Mouse (Mus musculus): ENCODE results near the gene Flt3l.
A peak's percentile ranks its signal among the peaks of the same experiment; 100 is the strongest.
"Not testable (repeated sequence)": the region's sequence is repeated elsewhere in the genome, so short reads cannot be mapped to it uniquely, and the experiment has no call there.

Gene Flt3l

GRCm38 (mm10) chr7:45163735-45164490, 27.7 kb upstream of the Flt3l start, which contains the start of gene Slc17a7:
TSS of gene Slc17a7 (plus strand) at chr7:45163949.
- DNase-seq (ENCODE audit: low read depth, low spot score), result no peak

- no peak for DNase-seq (ENCODE audit: low read depth, low spot score)
Measured at GRCm38 (mm10) chr7:45162996-45163615, 26.9 kb upstream of the Flt3l start.

DNA sequence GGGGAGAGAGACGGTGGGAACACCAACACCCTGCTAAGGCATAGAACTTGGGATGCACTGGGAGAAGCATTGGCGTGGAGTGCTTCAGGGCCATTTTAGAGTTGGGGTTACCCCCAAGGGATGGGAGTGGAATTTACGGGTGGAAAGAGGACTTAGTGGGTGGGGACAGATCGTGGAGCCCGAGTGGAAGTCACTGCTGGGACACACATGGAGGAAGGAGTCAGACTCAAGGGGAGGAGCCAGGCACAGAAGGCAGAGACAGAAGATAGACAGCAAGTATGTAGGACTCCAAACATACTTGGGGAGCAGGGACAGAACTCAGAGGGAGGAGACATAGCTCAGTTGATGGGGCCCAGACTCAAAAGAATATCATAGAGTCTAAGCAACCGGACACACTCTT, 26.3 kb upstream of the Flt3l start:
- no peak for DNase-seq (ENCODE audit: low read depth, low spot score)

DNA sequence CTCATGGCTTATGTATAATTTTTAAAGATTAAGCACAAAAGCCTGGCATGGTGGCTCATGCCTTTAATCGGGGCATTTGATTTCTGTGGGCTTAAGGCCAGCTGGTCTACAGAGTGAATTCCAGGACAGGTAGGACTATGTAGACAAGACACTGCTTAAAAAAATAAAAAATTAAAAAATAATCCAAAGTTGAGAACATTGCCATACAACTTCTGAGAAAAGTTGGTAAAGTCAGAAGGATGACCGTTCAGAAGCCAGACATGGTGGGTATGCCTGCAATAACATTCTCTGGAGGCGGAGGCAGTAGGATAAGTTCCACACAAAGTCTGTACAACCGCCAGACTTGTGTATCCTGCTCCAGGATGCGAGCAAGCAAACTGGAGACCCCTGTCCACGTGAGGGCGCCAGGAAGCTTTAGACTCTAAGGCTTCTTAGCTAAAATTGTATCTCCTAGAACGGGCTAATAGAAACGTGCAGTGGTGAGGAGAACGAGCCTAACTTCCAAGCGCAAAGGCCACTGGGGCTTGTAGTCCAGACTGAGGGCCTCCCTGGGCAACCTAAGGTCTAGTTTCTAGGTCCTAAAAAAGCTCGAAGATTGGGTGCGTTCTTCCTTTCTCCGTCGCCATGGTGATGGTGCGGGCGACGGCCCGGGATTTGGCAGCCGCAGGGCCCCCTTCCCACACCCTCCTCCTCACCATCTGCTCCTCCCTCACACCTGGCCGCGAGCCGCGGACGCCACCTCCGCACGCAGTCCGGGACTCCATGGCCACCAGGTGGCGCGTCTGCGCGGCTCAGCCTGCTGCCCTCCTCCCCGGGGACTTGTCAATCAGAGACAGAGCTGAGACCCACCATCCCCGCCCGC, 25.6 kb upstream of the Flt3l start:
- peak; percentile 97 for DNase-seq (ENCODE audit: low read depth, low spot score)

DNA sequence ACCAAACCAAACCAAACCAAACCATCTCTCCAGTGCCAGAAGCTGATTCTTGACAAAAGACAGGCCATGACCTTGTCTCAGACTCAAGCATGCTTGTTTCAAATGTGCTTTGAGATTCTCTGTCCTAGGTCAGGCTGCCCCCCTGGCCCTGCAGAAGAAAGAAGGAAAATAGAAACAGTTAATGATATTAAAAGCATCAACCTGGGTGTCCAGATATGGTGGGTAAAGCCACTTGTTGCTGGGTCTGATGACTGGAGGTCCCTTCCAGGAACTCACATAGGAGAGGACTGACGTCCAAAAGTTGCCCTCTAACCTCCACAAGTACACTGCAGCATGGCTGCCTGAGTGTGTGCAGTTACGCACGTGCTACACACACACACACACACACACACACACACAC, 24.6 kb upstream of the Flt3l start:
- DNase-seq (ENCODE audit: low read depth, low spot score), result no peak

DNA sequence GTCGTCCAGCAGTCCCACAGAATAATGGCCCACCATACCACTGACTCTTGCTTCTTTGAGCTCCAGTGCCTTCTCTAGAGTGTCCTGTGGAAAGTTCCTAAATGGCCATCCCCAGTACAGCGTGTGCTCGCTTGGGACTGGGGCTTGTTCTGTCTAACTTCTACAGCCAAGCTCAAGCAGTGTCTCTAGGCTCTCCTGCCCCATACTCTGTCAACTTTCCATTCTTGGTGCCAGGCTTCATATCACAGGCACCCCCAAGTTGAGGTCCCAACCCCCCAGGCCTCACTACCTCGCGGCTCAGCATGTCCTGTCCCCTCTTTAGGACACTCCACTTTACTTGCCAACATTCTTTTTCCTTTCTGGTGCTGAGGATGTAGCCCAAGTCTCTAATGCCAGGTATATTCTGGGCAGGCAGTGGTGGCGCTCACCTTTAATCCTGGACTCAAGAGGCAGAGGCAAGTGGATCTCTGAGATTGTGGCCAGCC, 24.1 kb upstream of the Flt3l start:
- DNase-seq (ENCODE audit: low read depth, low spot score), result no peak

- no peak for DNase-seq (ENCODE audit: low read depth, low spot score)
Measured at GRCm38 (mm10) chr7:45158991-45159390, 22.8 kb upstream of the Flt3l start.

DNA sequence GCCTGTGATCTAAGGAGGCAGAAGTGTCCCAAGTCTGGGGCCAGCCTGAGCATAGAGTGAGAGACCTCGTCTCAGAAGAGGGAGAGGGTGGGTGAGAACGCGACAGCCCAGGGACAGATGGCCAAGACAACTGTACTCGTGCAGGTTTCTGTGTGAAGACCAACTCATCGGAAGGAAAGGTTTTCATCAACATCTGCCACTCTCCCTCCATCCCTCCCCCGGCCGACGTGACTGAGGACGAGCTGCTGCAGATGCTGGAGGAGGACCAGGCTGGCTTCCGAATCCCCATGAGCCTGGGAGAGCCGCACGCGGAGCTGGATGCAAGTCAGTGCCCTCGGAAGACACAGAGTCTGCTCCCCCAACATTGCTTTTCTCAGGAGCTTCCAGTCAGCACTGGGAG, 21.2 kb upstream of the Flt3l start:
- peak; percentile 67 for DNase-seq (ENCODE audit: low read depth, low spot score)

DNA sequence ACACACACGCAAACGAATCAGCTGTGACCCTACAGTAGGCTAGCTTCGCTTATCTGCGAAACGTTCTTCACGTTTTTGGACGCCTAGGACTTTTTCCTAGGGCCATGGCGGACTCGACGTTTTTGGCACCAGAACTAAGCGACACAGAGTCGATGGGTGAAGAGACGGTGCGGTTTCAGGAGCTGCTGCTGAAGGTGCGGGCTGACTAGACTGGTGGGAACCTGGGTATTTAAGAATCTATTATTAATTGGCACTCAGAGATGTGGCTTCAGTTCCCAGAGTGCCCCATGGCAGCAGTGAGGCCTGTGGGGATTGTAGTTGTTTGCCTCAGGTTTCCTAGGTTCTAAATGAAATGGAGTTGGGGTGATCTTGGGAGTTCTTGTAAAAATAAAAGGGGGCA, 20.0 kb upstream of the Flt3l start:
- DNase-seq (ENCODE audit: low read depth, low spot score), result no peak

DNA sequence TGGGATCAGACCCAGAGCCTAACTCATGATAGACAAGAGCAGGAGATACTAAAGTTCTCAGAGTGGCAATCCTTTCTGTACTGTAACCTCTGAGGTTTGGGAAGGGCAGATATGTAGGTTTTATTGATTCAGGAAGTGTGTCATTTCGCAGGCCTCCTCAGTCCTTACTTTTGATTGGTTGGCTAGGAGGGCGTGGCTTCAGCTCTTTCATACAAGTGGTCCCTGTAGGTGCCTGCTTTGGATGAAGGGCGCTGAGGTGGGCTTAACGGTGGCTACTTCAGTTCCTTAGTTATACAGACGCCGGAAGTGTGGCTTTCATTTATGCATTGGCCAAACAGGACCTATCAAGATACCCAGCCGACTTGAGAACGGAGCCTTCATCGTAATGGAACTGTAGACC, 19.4 kb upstream of the Flt3l start:
- DNase-seq (ENCODE audit: low read depth, low spot score), result no peak

- no peak for DNase-seq (ENCODE audit: low read depth, low spot score)
Measured at GRCm38 (mm10) chr7:45154993-45155514, 18.8 kb upstream of the Flt3l start.

- peak; percentile 93 for DNase-seq (ENCODE audit: low read depth, low spot score)
Measured at GRCm38 (mm10) chr7:45154096-45154992, 18.1 kb upstream of the Flt3l start, which contains the start of the genes Pih1d1 and Aldh16a1. TSS of gene Pih1d1 (plus strand) at chr7:45154303. TSS of gene Aldh16a1 (minus strand) at chr7:45154584.

DNA sequence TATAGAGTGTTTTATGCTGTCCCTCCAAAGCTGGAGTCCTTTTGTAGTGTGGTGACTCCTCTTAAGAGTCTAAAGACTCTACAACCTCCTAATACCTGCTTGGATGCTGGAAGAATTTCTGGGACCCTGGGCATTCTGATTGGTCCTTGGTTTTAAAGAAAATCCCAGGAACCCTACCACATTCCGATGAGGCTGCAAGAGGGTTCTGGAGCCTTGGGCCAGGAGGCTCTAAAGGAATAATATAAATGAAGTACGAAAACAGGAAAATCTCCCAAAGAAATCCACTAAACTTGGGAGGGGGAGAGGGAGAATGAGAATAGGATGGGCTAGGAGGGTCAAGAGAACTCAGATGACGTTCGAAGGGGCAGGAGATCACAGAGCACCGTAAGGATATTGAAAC, 17.4 kb upstream of the Flt3l start:
- no peak for DNase-seq (ENCODE audit: low read depth, low spot score)

- not testable (repeated sequence) for DNase-seq (ENCODE audit: low read depth, low spot score)
Measured at GRCm38 (mm10) chr7:45153052-45153451, 16.8 kb upstream of the Flt3l start.

DNA sequence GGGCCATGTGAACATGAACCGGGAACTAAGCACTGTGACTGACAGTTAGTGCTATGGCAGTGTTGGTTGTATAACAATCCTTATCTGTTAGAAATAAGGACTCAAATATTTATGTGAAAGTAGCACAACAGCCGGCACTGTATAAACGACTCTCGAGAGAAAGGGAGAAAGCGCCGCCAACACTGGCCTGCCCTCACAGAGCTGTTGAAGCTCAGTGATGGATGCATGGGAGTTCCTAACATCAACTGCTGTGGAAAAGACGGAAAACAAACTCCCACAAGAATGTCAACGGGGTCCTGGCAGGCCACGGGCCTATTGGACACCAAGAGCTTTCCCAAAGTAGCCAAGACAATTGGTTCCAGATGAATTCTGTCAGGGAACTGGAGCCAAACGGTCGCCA, 15.1 kb upstream of the Flt3l start:
- DNase-seq (ENCODE audit: low read depth, low spot score), result no peak

- DNase-seq (ENCODE audit: low read depth, low spot score), result no peak
Measured at GRCm38 (mm10) chr7:45150321-45150720, 14.1 kb upstream of the Flt3l start.

DNA sequence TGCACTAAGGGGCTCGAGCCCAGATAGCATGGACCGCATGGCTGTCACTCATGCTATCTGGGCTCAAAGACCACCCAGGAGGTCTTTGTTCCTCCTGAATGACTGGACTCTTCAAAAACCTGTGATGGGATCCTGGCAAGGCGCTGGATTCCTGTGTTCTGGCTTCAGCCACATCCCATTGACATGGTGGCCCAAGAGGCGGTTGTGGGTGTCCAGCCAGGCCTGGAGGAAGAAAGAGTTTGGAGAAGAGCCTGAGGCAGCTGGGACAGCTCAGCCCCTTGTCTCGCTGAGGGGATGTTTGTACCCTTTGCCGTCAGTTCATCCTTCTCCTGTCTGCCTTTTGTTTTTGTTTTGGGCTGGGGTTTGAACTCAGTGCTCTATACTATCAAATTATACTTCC, 13.3 kb upstream of the Flt3l start:
- no peak for DNase-seq (ENCODE audit: low read depth, low spot score)

DNA sequence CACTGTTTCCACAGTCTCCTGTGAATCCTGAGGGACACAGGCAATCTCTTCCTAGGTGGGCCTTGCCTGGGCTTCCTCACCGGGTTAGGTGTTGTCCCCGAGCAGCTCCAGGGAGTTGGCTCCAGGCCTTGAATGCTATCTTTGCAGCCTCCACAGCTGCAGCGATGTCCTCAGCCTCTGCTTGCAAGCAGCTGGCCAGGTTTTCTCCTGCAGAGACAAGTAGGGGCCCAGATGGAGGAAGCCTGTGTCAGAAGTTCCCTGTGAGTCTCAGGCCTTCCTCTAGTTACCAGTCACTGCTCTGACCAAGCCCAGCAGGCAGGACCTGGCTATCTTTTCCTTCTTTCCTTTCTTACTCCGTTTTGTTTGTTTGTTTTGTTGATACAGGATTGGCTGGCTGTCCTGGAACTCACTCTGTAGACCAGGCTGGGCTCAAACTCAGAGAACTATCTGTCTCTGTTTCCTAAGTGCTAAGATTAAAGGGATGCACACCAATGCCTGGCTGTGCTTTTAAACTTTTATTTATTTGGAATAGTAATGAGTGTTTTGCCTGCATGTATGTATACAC, 12.4 kb upstream of the Flt3l start:
- DNase-seq (ENCODE audit: low read depth, low spot score), result no peak

DNA sequence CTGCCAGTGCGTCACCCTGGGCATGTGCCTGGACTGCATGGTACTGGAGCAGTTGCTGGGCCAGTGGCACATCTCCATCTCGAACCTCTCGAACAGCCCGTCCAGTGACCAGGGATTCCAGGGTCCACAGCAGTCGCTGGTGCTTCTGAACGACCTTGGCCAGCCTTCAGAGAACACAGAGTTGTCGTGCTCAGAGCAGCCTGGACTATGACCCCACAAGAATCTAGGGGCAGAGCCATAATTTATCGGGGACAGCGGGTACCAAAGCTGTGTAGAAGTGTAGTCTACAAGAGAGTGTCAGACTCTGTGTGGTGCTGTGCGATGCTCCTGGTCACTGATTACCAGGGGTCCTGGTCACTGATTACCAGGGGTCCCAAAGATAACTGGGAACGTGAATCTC, 11.7 kb upstream of the Flt3l start:
- no peak for DNase-seq (ENCODE audit: low read depth, low spot score)

GRCm38 (mm10) chr7:45147267-45147666, 11.0 kb upstream of the Flt3l start:
- DNase-seq (ENCODE audit: low read depth, low spot score), result no peak

GRCm38 (mm10) chr7:45145460-45145859, 9.2 kb upstream of the Flt3l start:
- DNase-seq (ENCODE audit: low read depth, low spot score), result no peak
